Mouse (Mus musculus): ENCODE data around the gene Fchsd2. TPM values are rescaled to one million over a fixed set of nuclear protein-coding genes. Genes with fewer than 3 reads are reported as not detected.

Fchsd2 gene
- total RNA-seq, 1 experiment from 2014 or later, result 522 TPM

DNA sequence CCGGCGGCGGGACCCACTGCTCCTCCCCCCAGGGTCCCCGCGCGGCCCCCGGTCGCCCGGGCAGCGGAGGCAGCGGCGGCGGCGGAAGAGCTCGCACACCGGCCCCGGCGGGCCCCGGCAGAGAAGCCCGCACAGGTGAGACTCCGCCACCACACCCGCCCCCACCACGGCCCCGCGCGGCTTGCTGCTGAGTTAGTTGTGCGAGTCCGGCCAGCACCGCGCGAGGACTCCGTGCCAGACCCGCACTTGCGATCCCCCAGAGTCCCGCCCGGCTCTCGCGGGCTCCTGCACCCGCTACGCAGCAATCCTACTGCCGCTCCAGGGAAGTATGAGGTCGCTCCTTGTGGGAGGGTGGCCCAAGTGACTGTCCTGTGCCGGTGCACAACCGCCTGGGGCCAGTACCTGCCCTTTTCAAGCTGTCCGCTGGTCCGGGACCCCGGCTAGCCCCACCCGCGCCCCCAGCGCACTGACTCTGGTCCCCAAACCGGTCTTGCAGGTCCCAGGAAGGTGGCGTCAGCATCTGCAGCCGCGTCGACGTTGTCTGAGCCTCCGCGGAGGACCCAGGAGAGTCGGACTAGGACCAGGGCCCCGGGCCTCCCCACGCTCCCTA lies 228.7 kb downstream of the Fchsd2 start:
- ATAC-seq (ENCODE audit: extremely low read depth, insufficient number of reproducible peaks, low FRiP score, poor library complexity, severe bottlenecking), result peak; percentile 7; the same call in 1 of the 2 replicates

DNA sequence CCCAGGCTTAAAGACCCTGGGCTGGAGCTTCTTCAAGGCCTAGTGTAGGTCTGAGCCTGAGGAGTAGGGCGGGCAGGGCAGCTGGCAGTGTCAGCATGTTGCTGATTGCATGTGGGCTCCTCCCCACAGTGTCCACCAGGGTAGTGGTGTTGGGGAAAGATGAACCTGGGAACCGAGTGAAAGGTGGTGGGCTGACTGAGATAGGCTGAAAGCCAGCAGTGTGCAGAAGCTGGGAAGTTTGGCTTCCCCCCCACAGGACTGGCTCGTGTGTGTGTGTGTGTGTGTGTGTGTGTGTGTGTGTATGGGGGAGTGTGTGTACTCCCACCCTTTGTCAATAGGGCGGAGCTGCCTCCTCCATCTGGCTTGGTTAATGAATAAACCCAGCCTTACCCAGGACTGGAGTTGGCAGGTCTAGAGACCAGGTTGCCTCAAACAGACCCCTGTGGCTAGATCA lies 230.5 kb downstream of the Fchsd2 start:
- no peak for ATAC-seq (ENCODE audit: extremely low read depth, insufficient number of reproducible peaks, low FRiP score, poor library complexity, severe bottlenecking)

DNA sequence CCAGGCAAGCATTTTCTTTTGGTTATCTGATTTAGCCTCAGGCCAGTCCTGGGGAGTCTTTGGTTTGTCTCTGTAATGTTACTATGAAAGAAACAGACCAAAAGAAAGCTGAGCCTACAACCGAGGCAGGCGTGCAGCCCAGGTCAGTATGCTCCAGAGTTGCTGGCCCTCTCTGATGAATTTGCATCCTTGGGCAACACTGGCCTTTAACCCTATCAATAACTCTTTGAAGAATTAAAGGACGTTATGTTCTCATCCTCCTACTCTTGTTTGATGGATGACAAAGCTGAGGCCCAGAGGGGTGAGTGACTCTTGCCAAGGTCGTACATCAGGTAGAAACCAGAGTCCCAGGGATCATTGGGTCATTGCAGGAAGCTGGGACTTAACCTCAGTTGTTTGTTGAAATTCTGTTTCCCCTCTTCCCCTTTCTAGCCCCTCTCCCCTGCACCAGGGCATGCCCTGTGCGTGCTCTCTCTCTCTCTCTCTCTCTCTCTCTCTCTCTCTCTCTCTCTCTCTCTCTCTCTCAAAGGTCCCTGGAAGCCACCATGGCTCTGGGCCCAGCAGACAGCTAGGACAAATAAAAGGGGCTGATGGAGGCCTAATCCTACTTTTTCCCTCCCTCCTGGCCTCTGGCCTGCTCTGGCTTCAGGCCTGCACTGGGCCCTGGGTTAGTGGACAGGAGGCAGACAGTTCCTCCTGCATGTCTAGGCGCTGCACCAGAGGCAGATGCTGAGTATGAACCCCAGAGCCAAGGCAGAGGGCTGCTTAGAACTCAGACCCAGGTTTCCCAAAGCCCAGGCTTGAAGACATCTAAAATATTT lies 231.7 kb downstream of the Fchsd2 start:
- no peak for ATAC-seq (ENCODE audit: extremely low read depth, insufficient number of reproducible peaks, low FRiP score, poor library complexity, severe bottlenecking)

DNA sequence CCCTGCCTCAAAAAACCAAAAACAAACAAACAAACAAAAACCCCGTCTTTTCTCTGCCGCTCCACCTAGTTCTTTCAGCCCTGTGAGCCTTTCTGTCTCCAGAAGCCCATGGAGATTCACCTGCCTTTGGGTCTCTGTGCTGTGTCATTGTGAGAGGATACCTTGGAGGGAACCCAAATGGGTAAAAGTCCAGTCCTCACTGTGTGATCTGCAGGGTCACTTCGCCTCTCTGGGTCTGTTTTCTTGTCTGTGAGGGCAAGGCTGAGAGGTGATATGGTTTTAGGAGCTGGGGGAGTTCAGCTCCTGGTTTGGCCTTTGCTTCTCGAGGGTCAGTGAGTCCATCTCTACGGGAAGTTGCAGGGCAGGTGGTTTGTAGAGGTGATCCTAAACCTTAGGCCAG lies 233.3 kb downstream of the Fchsd2 start:
- no peak for ATAC-seq (ENCODE audit: extremely low read depth, insufficient number of reproducible peaks, low FRiP score, poor library complexity, severe bottlenecking)

DNA sequence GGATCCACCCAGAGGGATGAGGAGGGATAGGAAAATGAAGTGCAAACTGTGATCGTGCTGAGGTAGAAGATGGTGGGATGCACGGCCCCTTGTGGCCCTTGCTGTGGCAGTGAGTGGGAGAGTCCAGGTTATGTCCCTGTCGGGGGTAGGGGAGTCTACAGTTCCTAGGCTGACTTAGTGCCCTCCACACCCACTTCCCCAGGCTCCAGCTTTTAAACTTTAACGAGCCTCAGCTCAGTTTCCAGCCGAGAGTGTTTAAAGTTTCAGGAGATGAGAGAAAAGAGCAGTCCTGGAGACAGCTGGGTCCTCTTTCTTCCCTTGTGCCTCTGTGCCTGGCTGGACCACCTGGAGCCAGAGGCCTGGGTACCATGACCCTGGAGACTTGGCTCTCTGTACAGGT lies 234.6 kb downstream of the Fchsd2 start:
- no peak for ATAC-seq (ENCODE audit: extremely low read depth, insufficient number of reproducible peaks, low FRiP score, poor library complexity, severe bottlenecking)

DNA sequence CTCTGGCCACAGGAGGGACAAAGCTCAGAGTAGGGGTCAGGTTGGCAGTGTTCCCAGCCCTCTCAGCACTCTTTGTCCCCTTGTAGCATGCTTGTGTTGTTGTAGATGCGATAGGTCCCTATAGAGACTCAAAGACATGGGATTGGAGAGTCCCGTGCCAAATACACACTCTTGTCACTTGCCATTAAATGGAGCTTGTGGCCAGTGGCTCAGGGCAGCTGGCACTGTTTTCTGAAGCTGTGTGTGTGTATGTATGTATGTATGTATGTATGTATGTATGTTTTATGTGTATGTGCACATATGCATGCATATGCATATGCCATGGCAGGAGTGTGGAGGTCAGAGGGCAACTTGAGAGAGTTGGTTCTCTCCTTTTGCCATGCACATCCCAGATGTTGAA lies 235.1 kb downstream of the Fchsd2 start:
- ATAC-seq (ENCODE audit: extremely low read depth, insufficient number of reproducible peaks, low FRiP score, poor library complexity, severe bottlenecking), result no peak

DNA sequence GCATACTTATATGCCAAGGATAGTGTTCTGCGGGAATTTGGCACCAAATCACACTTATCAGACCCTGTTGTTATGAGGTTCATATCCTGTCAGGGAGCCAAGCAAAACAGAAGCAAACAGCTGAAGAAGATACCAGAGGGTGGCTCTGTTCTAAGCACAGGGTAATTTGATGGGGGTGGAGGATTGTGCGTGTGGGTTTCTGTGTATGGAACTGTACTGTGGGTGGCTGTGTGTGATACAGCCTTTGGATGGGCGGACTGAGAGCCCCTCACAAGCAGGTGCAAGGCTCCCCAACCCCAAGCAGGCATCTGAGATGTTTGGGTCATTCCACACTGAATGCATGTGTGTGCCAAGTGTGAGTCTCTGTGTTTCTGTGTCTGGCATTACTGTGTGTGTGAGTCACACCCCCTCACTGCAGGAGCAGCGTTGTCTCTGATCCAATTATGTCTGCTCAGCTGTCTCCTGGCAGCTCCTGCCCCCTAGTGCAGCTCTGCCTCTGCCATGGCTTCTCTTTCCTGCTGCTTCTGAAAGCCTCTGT lies 236.0 kb downstream of the Fchsd2 start:
- no peak for ATAC-seq (ENCODE audit: extremely low read depth, insufficient number of reproducible peaks, low FRiP score, poor library complexity, severe bottlenecking)

DNA sequence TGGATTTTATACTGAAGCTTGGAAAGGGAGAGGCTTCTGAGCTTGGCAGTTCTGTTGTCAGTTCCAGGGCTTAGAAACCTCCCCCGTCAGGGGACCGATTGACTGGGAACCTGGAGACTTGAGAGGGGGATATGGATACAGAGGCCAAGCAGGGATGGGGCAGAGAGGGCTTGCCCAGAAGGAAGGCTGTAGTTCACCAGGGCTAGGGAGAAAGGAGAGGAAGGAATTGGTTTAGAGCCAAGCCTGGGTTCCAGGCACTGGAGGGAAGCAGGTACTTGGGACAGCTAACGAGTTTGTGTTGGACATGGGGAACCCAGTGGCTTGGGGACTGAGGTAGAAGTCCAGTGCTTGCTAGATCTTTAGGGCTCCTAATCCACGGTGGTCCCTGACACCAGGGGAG lies 236.9 kb downstream of the Fchsd2 start:
- ATAC-seq (ENCODE audit: extremely low read depth, insufficient number of reproducible peaks, low FRiP score, poor library complexity, severe bottlenecking), result no peak

DNA sequence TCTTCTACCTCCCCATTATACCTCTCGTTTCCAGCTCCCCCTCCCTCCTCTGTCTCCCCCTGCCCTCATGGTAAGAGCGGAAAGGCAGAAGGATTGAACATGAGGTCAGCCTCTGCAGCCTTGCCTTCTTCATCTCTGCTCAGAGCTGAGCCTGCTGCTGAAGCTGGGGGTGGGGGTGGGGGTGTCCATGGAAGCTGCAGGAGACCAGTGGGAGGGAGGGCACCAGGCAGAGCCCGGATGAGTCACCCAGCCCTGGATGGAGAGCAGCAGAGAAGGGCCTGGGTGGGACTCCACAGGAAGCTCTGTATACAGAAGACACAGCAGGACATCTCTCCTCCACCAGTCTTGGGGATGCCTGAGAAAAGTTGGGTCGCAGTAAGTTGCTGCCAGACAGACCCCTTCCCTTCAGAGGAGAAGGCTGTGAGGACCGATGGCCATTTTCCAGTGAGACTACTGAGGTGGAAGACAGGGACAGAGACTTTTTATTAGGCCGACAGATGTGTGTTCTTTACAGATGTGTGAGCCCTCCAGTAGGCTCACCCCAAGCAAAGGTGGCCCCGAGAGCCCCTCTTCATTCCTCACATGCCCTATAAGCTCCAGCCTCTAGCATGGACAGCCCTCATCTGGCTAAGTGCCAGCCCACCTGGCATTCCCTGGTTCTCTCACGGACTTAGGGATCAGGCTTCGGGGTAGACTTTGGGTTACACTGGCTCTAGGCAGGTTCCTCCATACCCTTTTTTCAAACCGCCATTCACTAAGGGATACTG lies 237.6 kb downstream of the Fchsd2 start:
- ATAC-seq (ENCODE audit: extremely low read depth, insufficient number of reproducible peaks, low FRiP score, poor library complexity, severe bottlenecking), result no peak

DNA sequence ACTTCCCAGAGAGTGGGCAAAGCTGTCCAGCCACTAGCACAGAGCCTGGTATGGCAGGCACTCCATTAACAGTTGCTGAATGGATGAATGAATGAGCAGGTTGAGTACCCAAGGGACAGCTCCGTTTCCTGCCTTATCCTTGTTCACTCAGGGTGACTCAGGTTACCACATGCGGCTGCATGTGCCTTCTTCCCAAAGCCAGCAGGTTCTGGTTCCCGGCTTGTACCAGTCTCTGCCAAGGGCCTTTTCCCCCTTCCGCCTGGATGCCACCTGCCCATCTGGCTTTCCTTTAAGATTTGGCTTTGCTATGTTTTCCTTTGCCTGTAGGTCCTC lies 238.1 kb downstream of the Fchsd2 start:
- ATAC-seq (ENCODE audit: extremely low read depth, insufficient number of reproducible peaks, low FRiP score, poor library complexity, severe bottlenecking), result no peak

DNA sequence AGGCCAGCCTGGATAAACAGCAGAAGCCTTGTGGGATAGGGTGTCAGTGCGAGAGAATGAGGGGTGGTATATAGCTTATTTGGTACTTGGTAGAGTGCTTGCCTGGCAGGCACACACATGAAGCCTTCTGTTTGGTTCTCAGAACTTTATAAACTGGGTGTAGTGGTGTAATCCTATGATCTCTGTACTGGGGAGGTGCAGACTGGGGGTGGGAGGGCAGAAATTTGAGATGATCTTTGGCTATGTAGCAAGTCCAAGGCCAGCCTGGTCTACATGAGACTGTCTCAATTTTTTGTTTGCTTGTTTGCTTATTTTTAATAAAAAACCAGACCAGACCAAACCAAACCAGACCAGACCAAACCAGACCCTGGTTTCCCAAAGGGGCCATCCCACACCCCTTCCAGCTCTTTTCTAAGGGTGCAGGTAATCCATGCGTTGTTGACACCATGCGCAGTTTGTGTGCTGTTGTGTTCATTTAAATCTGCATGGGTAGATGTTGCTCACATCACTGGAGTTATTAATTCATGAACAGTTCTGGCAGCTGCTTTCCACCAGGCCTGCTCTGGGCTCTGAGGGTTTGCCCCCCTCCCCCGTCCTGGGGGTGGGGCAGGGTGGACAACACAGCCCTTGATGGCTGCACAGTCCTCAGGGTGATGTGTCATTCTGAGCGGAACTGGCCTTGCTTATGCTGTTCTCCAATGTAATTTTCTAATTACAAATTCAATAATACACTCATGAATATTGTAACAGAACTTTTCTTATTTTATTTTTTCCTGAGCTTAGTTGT lies 239.6 kb downstream of the Fchsd2 start:
- no peak for ATAC-seq (ENCODE audit: extremely low read depth, insufficient number of reproducible peaks, low FRiP score, poor library complexity, severe bottlenecking)

Other genes starting within 250 kb of the Fchsd2 start
- gene Relt, start 229.4 kb upstream of the Fchsd2 start, total RNA-seq (2017), result 95.0 and 122 TPM in 2 replicates
- gene Arhgef17, start 160.8 kb upstream of the Fchsd2 start, total RNA-seq (2017), result 0.25 TPM in 1 of 2 replicates, not detected in the other
- gene P2ry6, start 118.2 kb upstream of the Fchsd2 start, total RNA-seq (2017), result 1.4 and 2.0 TPM in 2 replicates
- gene P2ry2, start 80.0 kb upstream of the Fchsd2 start, total RNA-seq (2017), result 15.5 and 22.1 TPM in 2 replicates
- gene Atg16l2, start 209.4 kb downstream of the Fchsd2 start, total RNA-seq (2017), result 96.9 and 109 TPM in 2 replicates
- gene Stard10, start 224.2 kb downstream of the Fchsd2 start, total RNA-seq (2017), result 14.3 and 27.9 TPM in 2 replicates

All from neutrophil, adult 5-6 weeks (primary cell).